Mouse (Mus musculus) kidney, embryonic 16.5 days (tissue): ENCODE data around the gene Gm10031. TPM values are rescaled to one million over a fixed set of nuclear protein-coding genes. Genes with fewer than 3 reads are reported as not detected.
A peak's percentile ranks its signal among the peaks of the same experiment; 100 is the strongest.
"Not testable (repeated sequence)": the region's sequence is repeated elsewhere in the genome, so short reads cannot be mapped to it uniquely, and the experiment has no call there.

ENCODE experiments used
- ATAC-seq: fragments of 200-750 bp; cut with Nextera tagmentation; 2 replicates; pipeline ENCODE4 v1.8.0; 2017; ENCODE audit warnings: moderate TSS enrichment; ENCODE audit not compliant: low FRiP score, low TSS enrichment
- H3K27ac ChIP-seq: fragments of 300-500 bp; sonication (generic); 2 replicates; pipeline ENCODE4 v1.5.1; 2014; ENCODE audit warnings: low read length
- H3K27me3 ChIP-seq: fragments of 300-500 bp; sonication (generic); 2 replicates; pipeline ENCODE4 v1.6.1; 2014; ENCODE audit warnings: low read length, control low read depth, mixed read lengths; ENCODE audit not compliant: insufficient read depth
- H3K36me3 ChIP-seq: fragments of 300-500 bp; sonication (generic); 2 replicates; pipeline ENCODE4 v1.6.1; 2014; ENCODE audit warnings: low read length, control low read depth, mixed read lengths; ENCODE audit not compliant: insufficient read depth
- H3K4me1 ChIP-seq: fragments of 300-500 bp; sonication (generic); 2 replicates; pipeline ENCODE4 v1.6.1; 2014; ENCODE audit warnings: low read length, control low read depth, mixed read lengths; ENCODE audit not compliant: insufficient read depth
- H3K4me2 ChIP-seq: fragments of 300-500 bp; sonication (generic); replicated peaks from 2 replicates; pipeline ENCODE4 v1.6.1; 2014; ENCODE audit warnings: low read depth, low read length
- H3K4me3 ChIP-seq: fragments of 300-500 bp; sonication (generic); 2 replicates; pipeline ENCODE4 v1.5.1; 2014; ENCODE audit warnings: mild to moderate bottlenecking, low read length
- H3K9ac ChIP-seq: fragments of 300-500 bp; sonication (generic); replicated peaks from 2 replicates; pipeline ENCODE4 v1.6.1; 2014; ENCODE audit warnings: low read length
- H3K9me3 ChIP-seq: fragments of 300-500 bp; sonication (generic); 2 replicates; pipeline ENCODE4 v1.6.1; 2016; ENCODE audit warnings: low read length, control low read depth
- WGBS: fragments of 180-500 bp; shearing (Covaris S2); extraction: QIAGEN DNeasy Blood & Tissue Kit; methylation state at CpG from one replicate; pipeline ENCODE4 v1.1.7; 2014; 5-methylcytosine and 5-hydroxymethylcytosine counted together
- polyA plus RNA-seq: library from polyadenylated mRNA; unstranded; fragments of >200 nt; fragmentation: Nextera tagmentation; extraction: Ambion mirVana; gene quantifications from 2 replicates; pipeline ENCODE4 v1.2.1, GENCODE M21; 2015

The Gm10031 gene
- polyA plus RNA-seq, 1 experiment from 2014 or later: 0.35 TPM

GRCm38 (mm10) chr1:156504945-156505523, 18.8 kb upstream of the Gm10031 start:
- Histone ChIP-seq H3K9me3 (0 out of 2 replicates have a peak, but pooled peaks cover 3% of the 10 kb centered on the region), H3K4me2 (no peak overlapping the region), H3K36me3 (no peaks in the 10 kb centered on the region), H3K9ac (no peak overlapping the region), H3K27me3 (no peaks in the 10 kb centered on the region), H3K4me1 (no peaks in the 10 kb centered on the region), H3K4me3 (no peak overlapping the region), H3K27ac (no peak overlapping the region)
- WGBS: 76% methylated on average over 5 of the region's 5 CpGs
- ATAC-seq: no peak

- Histone ChIP-seq H3K4me2 (no peak overlapping the region), H3K9me3 (0 out of 2 replicates have a peak, but pooled peaks cover 3% of the 10 kb centered on the region), H3K4me1 (no peaks in the 10 kb centered on the region), H3K27me3 (no peaks in the 10 kb centered on the region), H3K27ac (no peak overlapping the region), H3K36me3 (no peaks in the 10 kb centered on the region), H3K9ac (no peak overlapping the region), H3K4me3 (no peak overlapping the region)
- 54% methylated on average over 2 of the region's 2 CpGs for WGBS
- no peak for ATAC-seq
These were observed 17.9 kb upstream of the Gm10031 start for GRCm38 (mm10) chr1:156505901-156506300.

GRCm38 (mm10) chr1:156507753-156508152, 16.1 kb upstream of the Gm10031 start:
- H3K36me3 ChIP-seq: no peaks in the 10 kb centered on the region
- no peak overlapping the region for H3K27ac ChIP-seq
- no peak overlapping the region for H3K4me2 ChIP-seq
- no peaks in the 10 kb centered on the region for H3K27me3 ChIP-seq
- no peak for ATAC-seq
- no peak overlapping the region for H3K4me3 ChIP-seq
- WGBS: 85% methylated on average over 3 of the region's 3 CpGs
- 0 out of 2 replicates have a peak, but pooled peaks cover 3% of the 10 kb centered on the region for H3K9me3 ChIP-seq
- H3K4me1 ChIP-seq: no peaks in the 10 kb centered on the region
- no peak overlapping the region for H3K9ac ChIP-seq

- no peak for ATAC-seq
- no peaks in the 10 kb centered on the region for H3K4me1 ChIP-seq
- no peaks in the 10 kb centered on the region for H3K36me3 ChIP-seq
- no peak overlapping the region for H3K4me2 ChIP-seq
- no peak overlapping the region for H3K27ac ChIP-seq
- no peaks in the 10 kb centered on the region for H3K9me3 ChIP-seq
- H3K9ac ChIP-seq: no peak overlapping the region
- WGBS: 85% methylated on average over 3 of the region's 3 CpGs
- no peaks in the 10 kb centered on the region for H3K27me3 ChIP-seq
- no peak overlapping the region for H3K4me3 ChIP-seq
These were observed 3.6 kb upstream of the Gm10031 start for GRCm38 (mm10) chr1:156520136-156520780.

- H3K27ac ChIP-seq: no peak overlapping the region
- peak; percentile 42; the same call in 1 of the 2 replicates for ATAC-seq
- no peaks in the 10 kb centered on the region for H3K36me3 ChIP-seq
- WGBS: 33% methylated on average over 15 of the region's 15 CpGs
- no peaks in the 10 kb centered on the region for H3K4me1 ChIP-seq
- H3K9me3 ChIP-seq: no peaks in the 10 kb centered on the region
- H3K27me3 ChIP-seq: no peaks in the 10 kb centered on the region
- peak overlapping the region; percentile 22 for H3K4me3 ChIP-seq
- H3K9ac ChIP-seq: no peak overlapping the region
- peak overlapping the region; percentile 45 for H3K4me2 ChIP-seq
These were observed 1.9 kb upstream of the Gm10031 start for GRCm38 (mm10) chr1:156521796-156522517.

- not testable (repeated sequence) for H3K4me2 ChIP-seq, H3K4me3 ChIP-seq, H3K27me3 ChIP-seq, H3K9me3 ChIP-seq, H3K27ac ChIP-seq, ATAC-seq, H3K9ac ChIP-seq, H3K4me1 ChIP-seq, H3K36me3 ChIP-seq
- WGBS: 87% methylated on average over 16 of the region's 16 CpGs
These were observed 8.8 kb downstream of the Gm10031 start for GRCm38 (mm10) chr1:156532476-156533175.

- no peak for ATAC-seq
These were observed 9.7 kb downstream of the Gm10031 start for GRCm38 (mm10) chr1:156533483-156533882.

GRCm38 (mm10) chr1:156533911-156534310, 10.1 kb downstream of the Gm10031 start:
- ATAC-seq: no peak
- Histone ChIP-seq H3K9ac (no peak overlapping the region), H3K27me3 (no peaks in the 10 kb centered on the region), H3K4me1 (no peaks in the 10 kb centered on the region), H3K36me3 (no peaks in the 10 kb centered on the region), H3K4me3 (no peak overlapping the region), H3K9me3 (no peaks in the 10 kb centered on the region), H3K27ac (no peak overlapping the region), H3K4me2 (no peak overlapping the region)
- WGBS: 86% methylated on average over 4 of the region's 4 CpGs

More at GRCm38 (mm10) chr1:156533483-156533882, 9.7 kb downstream of the Gm10031 start:
- no peak overlapping the region for H3K4me3 ChIP-seq
- H3K4me1 ChIP-seq: no peaks in the 10 kb centered on the region
- no peak overlapping the region for H3K27ac ChIP-seq
- WGBS: 87% methylated on average over 3 of the region's 3 CpGs
- no peaks in the 10 kb centered on the region for H3K9me3 ChIP-seq
- H3K9ac ChIP-seq: no peak overlapping the region
- no peaks in the 10 kb centered on the region for H3K27me3 ChIP-seq
- no peaks in the 10 kb centered on the region for H3K36me3 ChIP-seq
- H3K4me2 ChIP-seq: no peak overlapping the region

GRCm38 (mm10) chr1:156537031-156537430, 13.2 kb downstream of the Gm10031 start:
- Histone ChIP-seq H3K27ac (no peak overlapping the region), H3K9me3 (no peaks in the 10 kb centered on the region), H3K4me3 (no peak overlapping the region), H3K9ac (no peak overlapping the region), H3K36me3 (no peaks in the 10 kb centered on the region), H3K4me2 (no peak overlapping the region), H3K4me1 (no peaks in the 10 kb centered on the region), H3K27me3 (no peaks in the 10 kb centered on the region)
- no peak for ATAC-seq
- 86% methylated on average over 2 of the region's 2 CpGs for WGBS
